Mouse (Mus musculus) brain, embryonic 14.5 days (tissue): ENCODE measurements around the gene Fancd2.

Source experiments
- CTCF ChIP-seq: fragments of 200-500 bp; IDR thresholded peaks from 2 replicates; pipeline ENCODE4 v1.5.1; 2012; ENCODE audit warnings: inconsistent platforms, mild to moderate bottlenecking, moderate library complexity, borderline replicate concordance; ENCODE audit not compliant: insufficient read depth, insufficient read length; ENCODE audit errors: extremely low read depth
- POLR2A ChIP-seq: fragments of 200-500 bp; IDR thresholded peaks from 2 replicates; pipeline ENCODE4 v1.6.1; 2012; ENCODE audit warnings: mild to moderate bottlenecking, inconsistent platforms, borderline replicate concordance; ENCODE audit not compliant: poor library complexity, insufficient read depth, insufficient read length, severe bottlenecking; ENCODE audit errors: extremely low read depth

DNA sequence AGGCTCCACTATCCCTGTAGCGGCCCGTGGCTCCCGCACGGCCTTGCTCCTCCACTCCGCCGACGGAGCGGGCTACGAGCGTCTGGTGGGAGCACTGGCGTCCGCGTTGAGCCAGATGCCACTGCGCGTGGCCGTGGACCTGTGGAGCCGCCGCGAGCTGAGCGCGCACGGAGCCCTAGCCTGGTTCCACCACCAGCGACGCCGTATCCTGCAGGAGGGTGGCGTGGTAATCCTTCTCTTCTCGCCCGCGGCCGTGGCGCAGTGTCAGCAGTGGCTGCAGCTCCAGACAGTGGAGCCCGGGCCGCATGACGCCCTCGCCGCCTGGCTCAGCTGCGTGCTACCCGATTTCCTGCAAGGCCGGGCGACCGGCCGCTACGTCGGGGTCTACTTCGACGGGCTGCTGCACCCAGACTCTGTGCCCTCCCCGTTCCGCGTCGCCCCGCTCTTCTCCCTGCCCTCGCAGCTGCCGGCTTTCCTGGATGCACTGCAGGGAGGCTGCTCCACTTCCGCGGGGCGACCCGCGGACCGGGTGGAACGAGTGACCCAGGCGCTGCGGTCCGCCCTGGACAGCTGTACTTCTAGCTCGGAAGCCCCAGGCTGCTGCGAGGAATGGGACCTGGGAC, 48.9 kb upstream of the Fancd2 start:
- TF ChIP-seq CTCF (0 out of 2 replicates have a peak, but pooled peaks have one; percentile 7), POLR2A (no peak)
